8 mouse cellular contexts compared by ENCODE assay signal in genomic region chr6:72535165-72535564, GRCm38 (mm10). TPM values are rescaled to one million over a fixed set of nuclear protein-coding genes. Genes with fewer than 3 reads are reported as not detected.
DNase-seq lines count a peak whose midpoint lies in the region; ATAC-seq and TF ChIP-seq lines count a peak whose summit lies in the region.

No protein-coding gene starts in this region.

- WGBS in bone marrow, adult 2 months = 2% methylated on average over 9 of the region's 9 CpGs
- 4% methylated on average over 9 of the region's 9 CpGs for WGBS in heart, embryonic 14.5 days
- 4% methylated on average over 9 of the region's 9 CpGs for WGBS in neural tube, embryonic 14.5 days

- TF ChIP-seq CTCF in bone marrow, adult 2 months (IDR thresholded peaks at IDR 0.05; ENCODE audit: control insufficient read depth, insufficient read depth, low read length) = peak; percentile 93

- peak; percentile 45 for ATAC-seq in CD4-positive, CD25-positive, alpha-beta regulatory T cell, adult 4 months
- no peak for ATAC-seq in heart, embryonic 14.5 days (ENCODE audit: insufficient number of reproducible peaks, insufficient read depth, low FRiP score, low read depth)
- no peak for ATAC-seq in neural tube, embryonic 14.5 days (ENCODE audit: low read depth)

- no peaks in the 10 kb centered on the region for H3K9me3 ChIP-seq in erythroblast, embryonic 14.5 days (ENCODE audit: control insufficient read depth, low read length)
- no peaks in the 10 kb centered on the region for H3K9me3 ChIP-seq in heart, embryonic 14.5 days (ENCODE audit: control insufficient read depth, low read length)
- H3K9me3 ChIP-seq in neural tube, embryonic 14.5 days (ENCODE audit: control insufficient read depth, low read length) = no peaks in the 10 kb centered on the region

- H3K4me2 ChIP-seq in heart, embryonic 14.5 days (ENCODE audit: low read length) = peak overlapping the region; percentile 59
- peak overlapping the region; percentile 26 for H3K4me2 ChIP-seq in neural tube, embryonic 14.5 days (ENCODE audit: low read depth, low read length)

- 0 out of 2 replicates have a peak overlapping the region, but pooled peaks have one; percentile 17 for H3K9ac ChIP-seq in heart, embryonic 14.5 days (ENCODE audit: low read length)
- H3K9ac ChIP-seq in neural tube, embryonic 14.5 days (replicated peaks; ENCODE audit: low read depth, low read length) = no peak overlapping the region

- no peak overlapping the region for H3K4me3 ChIP-seq in bone marrow, adult 2 months (replicated peaks; ENCODE audit: control insufficient read depth, low read depth, low read length)
- H3K4me3 ChIP-seq in erythroblast, embryonic 14.5 days (replicated peaks) = peak overlapping the region; percentile 29
- H3K4me3 ChIP-seq in heart, embryonic 14.5 days (ENCODE audit: control insufficient read depth in 1 of 2, insufficient read depth in 1 of 2, low read depth in 1 of 2, low read length in 2 of 2) = no peak overlapping the region
- H3K4me3 ChIP-seq in neural tube, embryonic 14.5 days (ENCODE audit: low read depth, low read length) = no peak overlapping the region

- peak; percentile 92 for DNase-seq in kidney, postnatal 10 days
- DNase-seq in lung, adult 18-20 months = peak; percentile 79 to 84
- peak; percentile 88 for DNase-seq in thymus, postnatal 0 days (ENCODE audit: low spot score)

- no peaks in the 10 kb centered on the region for H3K27me3 ChIP-seq in erythroblast, embryonic 14.5 days (ENCODE audit: control insufficient read depth)
- H3K27me3 ChIP-seq in heart, embryonic 14.5 days (ENCODE audit: control insufficient read depth, insufficient read depth, low read length) = no peaks in the 10 kb centered on the region
- no peaks in the 10 kb centered on the region for H3K27me3 ChIP-seq in neural tube, embryonic 14.5 days (ENCODE audit: control insufficient read depth, insufficient read depth, low read length)

- no peak overlapping the region for H3K27ac ChIP-seq in bone marrow, adult 2 months (ENCODE audit: control insufficient read depth, insufficient read depth, low read depth, low read length, poor library complexity)
- H3K27ac ChIP-seq in heart, embryonic 14.5 days (replicated peaks in 1 of 2; ENCODE audit: control insufficient read depth in 1 of 2, insufficient read depth in 1 of 2, low read depth in 2 of 2, low read length in 2 of 2) = no peak overlapping the region
- H3K27ac ChIP-seq in neural tube, embryonic 14.5 days (ENCODE audit: low read depth, low read length) = no peak overlapping the region

- H3K4me1 ChIP-seq in bone marrow, adult 2 months (ENCODE audit: control insufficient read depth, insufficient read depth, low read length) = no peaks in the 10 kb centered on the region
- H3K4me1 ChIP-seq in erythroblast, embryonic 14.5 days (ENCODE audit: control insufficient read depth) = peaks cover 28% of the 10 kb centered on the region
- H3K4me1 ChIP-seq in heart, embryonic 14.5 days (ENCODE audit: control insufficient read depth in 2 of 2, insufficient read depth in 2 of 2, low read length in 2 of 2) = peaks cover 11 to 12% of the 10 kb centered on the region in 2 experiments
- peaks cover 6% of the 10 kb centered on the region; the same call in 1 of the 2 replicates for H3K4me1 ChIP-seq in neural tube, embryonic 14.5 days (ENCODE audit: control insufficient read depth, insufficient read depth, low read length)

- TF ChIP-seq POLR2A in bone marrow, adult 2 months (IDR thresholded peaks at IDR 0.05; ENCODE audit: borderline replicate concordance, control insufficient read depth, low read depth, low read length) = no peak

- no peaks in the 10 kb centered on the region for H3K36me3 ChIP-seq in erythroblast, embryonic 14.5 days (ENCODE audit: control insufficient read depth)
- no peaks in the 10 kb centered on the region for H3K36me3 ChIP-seq in heart, embryonic 14.5 days (ENCODE audit: control insufficient read depth, insufficient read depth, low read length)
- H3K36me3 ChIP-seq in neural tube, embryonic 14.5 days (ENCODE audit: control insufficient read depth, insufficient read depth, low read length) = no peaks in the 10 kb centered on the region

RNA-seq across cellular contexts. Expression of gene Capg, which starts 9.0 kb away (rescaled TPM):
- 100 to 1,000 TPM; 547 to 812 TPM for polyA plus RNA-seq in CD4-positive, CD25-positive, alpha-beta regulatory T cell, adult 4 months (2017; shearing (Covaris generic))
- 16.4 and 60.4 TPM in 2 replicates for polyA plus RNA-seq in bone marrow, adult 2 months (2011; ENCODE audit: insufficient read depth, insufficient read length, low replicate concordance, missing spikeins)
- 0.48 and 0.77 TPM in 2 replicates for polyA plus RNA-seq in erythroblast, embryonic 14.5 days (2012)
- 26.0 and 27.2 TPM in 2 replicates for polyA plus RNA-seq in heart, embryonic 14.5 days (2014; fragmentation: Nextera tagmentation; extraction: Ambion mirVana)
- 3.4 and 9.0 TPM in 2 replicates for polyA plus RNA-seq in neural tube, embryonic 14.5 days (2014; fragmentation: Nextera tagmentation; extraction: Ambion mirVana)
- 62.4 and 63.4 TPM in 2 replicates for polyA plus RNA-seq in thymus, postnatal 0 days (2015; fragmentation: Nextera tagmentation; extraction: Ambion mirVana)

RNA-seq across cellular contexts. Expression of gene Sh2d6, which starts 13.7 kb away (rescaled TPM):
- not detected for polyA plus RNA-seq in CD4-positive, CD25-positive, alpha-beta regulatory T cell, adult 4 months (2017; shearing (Covaris generic))
- polyA plus RNA-seq in bone marrow, adult 2 months (2011; ENCODE audit: insufficient read depth, insufficient read length, low replicate concordance, missing spikeins) = not detected in 2 replicates
- not detected in 2 replicates for polyA plus RNA-seq in erythroblast, embryonic 14.5 days (2012)
- polyA plus RNA-seq in heart, embryonic 14.5 days (2014; fragmentation: Nextera tagmentation; extraction: Ambion mirVana) = not detected in 2 replicates
- polyA plus RNA-seq in neural tube, embryonic 14.5 days (2014; fragmentation: Nextera tagmentation; extraction: Ambion mirVana) = 0.22 and 1.2 TPM in 2 replicates
- 0.14 and 0.23 TPM in 2 replicates for polyA plus RNA-seq in thymus, postnatal 0 days (2015; fragmentation: Nextera tagmentation; extraction: Ambion mirVana)
